Mouse (Mus musculus) midbrain, embryonic 13.5 days (tissue): ENCODE measurements around the gene Gm28635. TPM values are rescaled to one million over a fixed set of nuclear protein-coding genes. Genes with fewer than 3 reads are reported as not detected.
A peak's percentile ranks its signal among the peaks of the same experiment; 100 is the strongest.
"Not testable (repeated sequence)": the region's sequence is repeated elsewhere in the genome, so short reads cannot be mapped to it uniquely, and the experiment has no call there.

Experiments used
- ATAC-seq: fragments of 200-750 bp; cut with Nextera tagmentation; 2 replicates; pipeline ENCODE4 v1.8.0; 2017; ENCODE audit warnings: mild to moderate bottlenecking, moderate TSS enrichment, moderate library complexity
- H3K27ac ChIP-seq: fragments of 300-500 bp; sonication (generic); 2 replicates; pipeline ENCODE4 v1.5.1; 2015; ENCODE audit warnings: inconsistent platforms, mild to moderate bottlenecking, moderate library complexity
- H3K27me3 ChIP-seq: fragments of 300-500 bp; sonication (generic); 2 replicates; pipeline ENCODE4 v1.6.1; 2015; ENCODE audit warnings: mild to moderate bottlenecking, inconsistent platforms
- H3K36me3 ChIP-seq: fragments of 300-500 bp; sonication (generic); 2 replicates; pipeline ENCODE4 v1.6.1; 2015; ENCODE audit warnings: mild to moderate bottlenecking, inconsistent platforms
- H3K4me1 ChIP-seq: fragments of 300-500 bp; sonication (generic); replicated peaks from 2 replicates; pipeline ENCODE4 v1.6.1; 2015; ENCODE audit warnings: inconsistent platforms
- H3K4me2 ChIP-seq: fragments of 300-500 bp; sonication (generic); replicated peaks from 2 replicates; pipeline ENCODE4 v1.6.1; 2015; ENCODE audit warnings: moderate library complexity, mild to moderate bottlenecking, inconsistent platforms
- H3K4me3 ChIP-seq: fragments of 300-500 bp; sonication (generic); replicated peaks from 2 replicates; pipeline ENCODE4 v1.5.1; 2015; ENCODE audit warnings: mild to moderate bottlenecking, inconsistent platforms
- H3K9ac ChIP-seq: fragments of 300-500 bp; sonication (generic); replicated peaks from 2 replicates; pipeline ENCODE4 v1.6.1; 2015; ENCODE audit warnings: mild to moderate bottlenecking, inconsistent platforms
- H3K9me3 ChIP-seq: fragments of 300-500 bp; sonication (generic); 2 replicates; pipeline ENCODE4 v1.6.1; 2016; ENCODE audit warnings: mild to moderate bottlenecking, inconsistent platforms
- whole genome bisulfite sequencing: fragments of 180-500 bp; shearing (Covaris S2); methylation state at CpG from one replicate; pipeline ENCODE4 v1.1.7; 2015; 5-methylcytosine and 5-hydroxymethylcytosine counted together
- polyA plus RNA-seq: library from polyadenylated mRNA; unstranded; fragments of >200 nt; fragmentation: Nextera tagmentation; extraction: Ambion mirVana; gene quantifications from 2 replicates; pipeline ENCODE4 v1.2.1, GENCODE M21; 2015

Gene Gm28635
- polyA plus RNA-seq, 1 experiment from 2014 or later: not detected

- Histone ChIP-seq H3K4me3 (peak within 1 kb of the TSS; percentile 96), H3K9me3 (no peaks in the 10 kb centered on the region), H3K9ac (peak within 1 kb of the TSS; percentile 76), H3K4me1 (peaks cover 29% of the 10 kb centered on the region), H3K27me3 (no peaks in the 10 kb centered on the region), H3K4me2 (peak within 1 kb of the TSS; percentile 72), H3K27ac (peak within 1 kb of the TSS; percentile 31), H3K36me3 (peaks cover 33% of the 10 kb centered on the region)
- no peak for ATAC-seq
- 18% methylated on average over 8 of the region's 8 CpGs for WGBS
These were observed 1.2 kb upstream of the Gm28635 start, which contains the start of gene Tmx2 for GRCm38 (mm10) chr2:84679016-84679415. Gene Tmx2 (minus strand): TSS chr2:84679140.

GRCm38 (mm10) chr2:84677270-84677967 is 422 bp downstream of the Gm28635 start:
- Histone ChIP-seq H3K36me3 (peaks cover 44% of the 10 kb centered on the region), H3K9me3 (no peaks in the 10 kb centered on the region), H3K4me2 (peak overlapping the region; percentile 66), H3K27ac (peak overlapping the region; percentile 75), H3K9ac (peak overlapping the region; percentile 79), H3K27me3 (no peaks in the 10 kb centered on the region), H3K4me1 (peaks cover 29% of the 10 kb centered on the region), H3K4me3 (peak overlapping the region; percentile 96)
- peak; percentile 65 for ATAC-seq
- 10% methylated on average over 22 of the region's 22 CpGs for WGBS

DNA sequence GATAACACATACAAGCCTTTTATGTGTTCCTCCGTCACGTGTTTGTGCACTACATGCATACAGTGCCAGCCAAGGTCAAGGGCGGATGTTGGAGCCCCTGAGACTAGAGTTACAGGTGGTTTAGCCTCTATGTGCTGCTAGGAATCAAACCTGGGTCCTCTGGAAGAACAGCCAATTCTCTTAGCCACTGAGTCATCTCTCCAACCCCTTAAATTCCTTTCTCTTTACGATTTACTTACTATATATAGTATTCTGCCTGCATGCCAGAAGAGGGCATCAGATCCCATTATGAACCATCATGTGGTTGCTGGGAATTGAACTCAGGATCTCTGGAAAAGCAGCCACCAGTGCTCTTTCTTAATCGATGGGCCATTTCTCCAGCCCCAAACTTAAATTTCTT is 6.3 kb downstream of the Gm28635 start:
- WGBS: 72% methylated on average over 4 of the region's 5 CpGs
- not testable (repeated sequence) for H3K9ac ChIP-seq, H3K27ac ChIP-seq, H3K9me3 ChIP-seq, H3K27me3 ChIP-seq, ATAC-seq
- H3K4me2 ChIP-seq: peak overlapping the region; percentile 77
- H3K4me3 ChIP-seq: peak overlapping the region; percentile 91; the same call in 1 of the 2 replicates
- H3K4me1 ChIP-seq: peaks cover 24% of the 10 kb centered on the region
- peaks cover 50% of the 10 kb centered on the region for H3K36me3 ChIP-seq

- peak; percentile 98 for ATAC-seq
- Histone ChIP-seq H3K27me3 (no peaks in the 10 kb centered on the region), H3K4me2 (peak within 1 kb of the TSS; percentile 77), H3K4me3 (peak within 1 kb of the TSS; percentile 91), H3K36me3 (peaks cover 42% of the 10 kb centered on the region), H3K9ac (peak within 1 kb of the TSS; percentile 93), H3K27ac (peak within 1 kb of the TSS; percentile 93), H3K4me1 (peaks cover 14% of the 10 kb centered on the region), H3K9me3 (no peaks in the 10 kb centered on the region)
- WGBS: under 1% methylated on average over 20 of the region's 20 CpGs
These were observed 7.3 kb downstream of the Gm28635 start, which contains the start of gene Selenoh for GRCm38 (mm10) chr2:84670569-84670933. Gene Selenoh (minus strand): TSS chr2:84670770.

DNA sequence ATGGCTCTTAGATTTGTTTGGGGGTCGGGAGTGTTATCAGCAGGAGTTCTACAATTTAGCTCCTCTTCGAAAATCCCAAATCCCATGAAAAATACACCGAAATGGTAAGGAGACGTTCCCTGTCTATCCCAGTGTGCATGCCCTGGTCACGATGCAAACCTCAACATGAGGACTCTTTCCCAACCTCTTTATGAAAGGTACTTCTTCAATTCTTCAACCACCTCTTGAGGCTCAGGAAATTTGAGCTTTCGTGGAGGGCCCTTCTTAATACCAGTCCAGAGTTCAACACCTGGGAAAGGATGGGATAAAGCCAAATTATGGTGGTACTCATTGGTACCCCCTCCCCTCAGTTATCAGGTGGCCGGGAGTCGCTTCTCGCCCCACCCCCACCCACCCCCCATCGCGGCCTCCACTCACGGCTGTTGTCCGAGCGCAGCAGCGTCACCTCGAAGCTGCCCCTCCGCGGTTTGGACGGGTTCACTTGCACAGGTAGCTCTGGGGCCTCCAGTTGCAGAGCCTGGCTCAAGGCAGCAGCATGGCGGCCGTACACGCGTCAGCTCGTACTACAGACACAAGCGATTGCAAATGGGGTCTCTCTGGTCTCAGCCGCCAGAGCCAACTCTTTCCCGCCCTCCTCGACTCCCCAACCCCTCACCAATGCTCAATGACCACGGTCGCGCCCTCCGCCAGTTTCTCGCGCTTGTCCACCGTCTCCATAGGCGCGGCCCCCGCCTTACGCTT is 7.8 kb downstream of the Gm28635 start:
- H3K27ac ChIP-seq: peak overlapping the region; percentile 93
- 2% methylated on average over 39 of the region's 39 CpGs for WGBS
- peak overlapping the region; percentile 91 for H3K4me3 ChIP-seq
- H3K36me3 ChIP-seq: peaks cover 37% of the 10 kb centered on the region
- peaks cover 14% of the 10 kb centered on the region for H3K4me1 ChIP-seq
- peak overlapping the region; percentile 77 for H3K4me2 ChIP-seq
- H3K9ac ChIP-seq: peak overlapping the region; percentile 93
- H3K9me3 ChIP-seq: no peaks in the 10 kb centered on the region
- H3K27me3 ChIP-seq: no peaks in the 10 kb centered on the region
- ATAC-seq: peak; percentile 88

DNA sequence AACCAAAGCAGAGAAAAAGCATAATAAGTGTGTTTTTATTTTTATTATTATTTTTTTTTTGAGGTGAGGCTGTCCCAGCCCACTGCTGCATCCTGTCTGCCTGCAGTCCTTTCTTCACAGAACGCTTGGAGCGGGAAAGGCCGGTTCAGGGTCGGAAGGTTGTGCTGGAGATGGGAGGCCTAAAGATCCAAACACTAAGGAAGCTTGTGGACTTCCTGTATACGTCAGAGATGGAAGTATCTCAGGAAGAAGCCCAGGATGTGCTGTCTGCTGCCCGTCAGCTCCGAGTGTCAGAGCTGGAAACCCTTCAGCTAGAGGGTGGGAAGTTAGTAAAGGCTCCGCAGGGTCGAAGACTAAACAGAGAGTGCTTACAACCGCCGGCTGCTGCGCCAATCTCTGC is 11.8 kb downstream of the Gm28635 start:
- Histone ChIP-seq H3K9me3 (no peaks in the 10 kb centered on the region), H3K4me3 (no peak overlapping the region), H3K9ac (no peak overlapping the region), H3K27me3 (no peaks in the 10 kb centered on the region), H3K27ac (no peak overlapping the region), H3K4me2 (no peak overlapping the region), H3K36me3 (peaks cover 10% of the 10 kb centered on the region), H3K4me1 (peaks cover 12% of the 10 kb centered on the region)
- 72% methylated on average over 12 of the region's 12 CpGs for WGBS
- no peak for ATAC-seq

DNA sequence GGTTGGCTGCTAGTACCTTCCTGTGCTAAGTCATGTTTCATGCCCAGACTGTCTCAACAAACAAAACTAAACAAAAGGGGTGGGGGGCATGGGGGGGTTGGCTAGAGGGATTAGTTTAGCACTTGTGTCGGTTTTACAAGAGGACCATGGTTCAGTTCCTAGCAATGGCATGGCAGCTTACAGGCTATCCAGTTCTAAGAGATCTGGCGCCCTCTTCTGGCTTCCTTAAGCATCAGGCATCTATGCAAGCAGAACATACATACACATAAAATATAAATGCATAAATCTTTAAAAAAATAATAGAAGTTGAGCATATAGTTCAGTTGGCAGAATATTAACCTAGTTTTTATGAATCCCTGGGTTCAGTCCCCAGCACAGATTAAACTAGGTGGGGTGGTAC is 15.0 kb downstream of the Gm28635 start:
- 25% methylated on average over 2 of the region's 2 CpGs for WGBS
- Histone ChIP-seq H3K4me3 (no peak overlapping the region), H3K27me3 (no peaks in the 10 kb centered on the region), H3K27ac (no peak overlapping the region), H3K9ac (no peak overlapping the region), H3K4me2 (no peak overlapping the region), H3K9me3 (no peaks in the 10 kb centered on the region), H3K4me1 (no peaks in the 10 kb centered on the region), H3K36me3 (peaks cover 6% of the 10 kb centered on the region)
- ATAC-seq: no peak

DNA sequence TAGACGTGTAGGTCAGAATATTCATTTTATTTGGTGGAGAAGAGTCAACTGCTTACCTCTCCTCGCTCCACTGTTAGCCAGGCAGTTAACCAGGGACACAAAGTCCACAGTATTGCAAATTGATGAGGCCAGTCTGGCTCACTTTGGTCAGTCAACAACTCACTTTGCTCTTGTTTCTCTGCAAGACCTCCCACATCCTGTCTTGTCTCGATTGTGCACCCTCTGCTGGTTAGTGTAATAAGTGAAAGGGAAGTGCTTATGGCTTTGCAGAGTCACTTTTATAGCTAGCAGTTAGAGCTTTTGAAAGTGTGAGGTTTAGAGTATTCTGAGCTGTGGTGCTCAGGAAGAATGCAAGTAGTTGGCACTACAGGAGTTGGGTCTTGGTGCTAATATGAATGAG is 17.6 kb downstream of the Gm28635 start:
- H3K9me3 ChIP-seq: no peaks in the 10 kb centered on the region
- H3K27me3 ChIP-seq: no peaks in the 10 kb centered on the region
- H3K9ac ChIP-seq: no peak overlapping the region
- no peak for ATAC-seq
- no peak overlapping the region for H3K27ac ChIP-seq
- H3K4me2 ChIP-seq: no peak overlapping the region
- 69% methylated on average over 3 of the region's 3 CpGs for WGBS
- no peak overlapping the region for H3K4me3 ChIP-seq
- no peaks in the 10 kb centered on the region for H3K4me1 ChIP-seq
- no peaks in the 10 kb centered on the region for H3K36me3 ChIP-seq

DNA sequence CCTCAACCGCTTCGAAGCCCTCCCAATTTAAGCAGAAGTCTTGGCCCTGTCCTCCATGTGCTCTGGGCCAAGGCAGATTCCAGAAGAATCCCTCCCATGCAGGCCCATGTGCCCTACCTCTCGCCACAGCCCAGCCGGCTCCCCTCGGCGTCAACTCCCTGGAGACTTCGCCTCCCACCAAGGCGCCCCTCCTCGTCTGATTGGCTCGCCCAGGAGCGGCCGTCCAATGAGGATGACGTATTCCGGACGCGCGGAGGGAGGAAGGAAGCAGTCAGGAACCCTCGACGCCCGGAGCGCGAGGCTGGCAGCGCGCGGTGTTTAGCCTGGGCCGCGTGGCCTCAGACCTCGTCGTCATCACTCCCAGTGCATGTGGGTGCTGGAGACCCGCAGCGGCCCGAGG is 19.0 kb downstream of the Gm28635 start, which contains the start of gene Btbd18:
Gene Btbd18 (plus strand): TSS at position 274 of the 400 bp plus-strand sequence.
- Histone ChIP-seq H3K4me2 (no peak within 1 kb of the TSS), H3K27ac (no peak within 1 kb of the TSS), H3K4me1 (no peaks in the 10 kb centered on the region), H3K27me3 (no peaks in the 10 kb centered on the region), H3K9ac (no peak within 1 kb of the TSS), H3K9me3 (no peaks in the 10 kb centered on the region), H3K36me3 (no peaks in the 10 kb centered on the region), H3K4me3 (no peak within 1 kb of the TSS)
- no peak for ATAC-seq
- WGBS: 92% methylated on average over 32 of the region's 32 CpGs

- peaks cover 5% of the 10 kb centered on the region; the same call in 1 of the 2 replicates for H3K4me1 ChIP-seq
- H3K27ac ChIP-seq: no peak overlapping the region
- no peak overlapping the region for H3K4me2 ChIP-seq
- no peak overlapping the region for H3K4me3 ChIP-seq
- H3K27me3 ChIP-seq: no peaks in the 10 kb centered on the region
- whole genome bisulfite sequencing: 68% methylated on average over 1 of the region's 1 CpGs
- ATAC-seq: no peak
- no peak overlapping the region for H3K9ac ChIP-seq
- H3K36me3 ChIP-seq: no peaks in the 10 kb centered on the region
- no peaks in the 10 kb centered on the region for H3K9me3 ChIP-seq
These were observed 22.0 kb downstream of the Gm28635 start for GRCm38 (mm10) chr2:84655864-84656263.

DNA sequence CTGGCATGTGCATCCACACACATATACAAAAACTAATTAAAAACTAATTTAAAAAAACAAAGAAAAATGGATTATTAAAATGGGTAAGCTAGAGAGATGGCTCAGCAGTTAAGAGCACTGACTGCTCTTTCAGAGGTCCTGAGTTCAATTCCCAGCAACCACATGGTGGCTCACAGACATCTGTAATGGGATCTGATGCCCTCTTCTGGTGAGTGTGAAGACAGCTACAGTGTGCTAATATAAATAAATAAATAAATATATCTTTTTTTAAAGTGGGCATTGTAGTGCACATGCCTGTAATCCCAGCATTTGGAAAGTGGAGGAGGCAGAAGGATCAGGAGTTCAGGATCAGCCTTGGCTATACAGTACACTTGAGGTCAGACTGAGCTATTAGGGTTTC is 24.5 kb downstream of the Gm28635 start:
- no peaks in the 10 kb centered on the region for H3K36me3 ChIP-seq
- peaks cover 13% of the 10 kb centered on the region for H3K4me1 ChIP-seq
- no peaks in the 10 kb centered on the region for H3K9me3 ChIP-seq
- no peak overlapping the region for H3K4me2 ChIP-seq
- no peak overlapping the region for H3K4me3 ChIP-seq
- no peak overlapping the region for H3K9ac ChIP-seq
- no peak for ATAC-seq
- no peak overlapping the region for H3K27ac ChIP-seq
- H3K27me3 ChIP-seq: no peaks in the 10 kb centered on the region

- under 1% methylated on average over 15 of the region's 15 CpGs for WGBS
- H3K4me1 ChIP-seq: peaks cover 36% of the 10 kb centered on the region
- H3K27me3 ChIP-seq: no peaks in the 10 kb centered on the region
- peak within 1 kb of the TSS; percentile 73 for H3K9ac ChIP-seq
- peak within 1 kb of the TSS; percentile 86 for H3K27ac ChIP-seq
- peak; percentile 97 for ATAC-seq
- peak within 1 kb of the TSS; percentile 83 for H3K4me2 ChIP-seq
- no peaks in the 10 kb centered on the region for H3K36me3 ChIP-seq
- no peaks in the 10 kb centered on the region for H3K9me3 ChIP-seq
- peak within 1 kb of the TSS; percentile 57 for H3K4me3 ChIP-seq
These were observed 27.2 kb downstream of the Gm28635 start, which contains the start of gene Ctnnd1 for GRCm38 (mm10) chr2:84650464-84651195. Gene Ctnnd1 (minus strand): TSS chr2:84650765.
